Mouse (Mus musculus): ENCODE data around the gene Ntrk3.

DNA sequence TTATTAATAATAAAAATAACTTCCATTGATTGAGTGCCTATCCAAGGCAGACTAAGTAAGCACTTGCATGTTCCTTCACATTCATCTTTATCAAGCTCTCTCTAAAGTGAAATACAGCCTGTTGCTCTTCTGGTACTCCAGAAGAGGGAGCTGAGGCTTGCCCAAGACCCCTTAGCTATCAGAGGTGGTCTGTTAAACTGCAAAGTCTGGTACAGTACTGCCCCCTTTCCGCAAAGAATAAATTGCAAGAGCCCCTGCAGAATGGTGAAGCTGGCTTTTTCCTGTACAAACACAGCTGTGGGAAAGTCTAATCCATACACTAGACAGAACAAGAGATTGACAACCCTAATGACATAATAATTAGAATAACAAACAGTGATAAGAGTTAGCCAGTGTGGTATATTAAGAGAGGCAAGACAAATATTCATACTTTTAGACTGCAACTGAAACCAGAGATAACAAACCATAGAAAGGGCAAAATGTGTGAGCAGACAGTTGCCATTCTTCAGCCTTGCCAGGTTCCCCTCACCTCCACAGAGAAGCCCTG is 470.3 kb downstream of the Ntrk3 start:
- TF ChIP-seq CTCF (IDR thresholded peaks at IDR 0.05; ENCODE audit: insufficient read depth, low read length) (no peak), POLR2A (IDR thresholded peaks at IDR 0.05; ENCODE audit: borderline replicate concordance, extremely low read depth, low read depth, low read length) (no peak)

Measured in lung, adult 2 months (tissue).